Mouse (Mus musculus): Measurements from ENCODE around the gene Wapl. TPM values are rescaled to one million over a fixed set of nuclear protein-coding genes. Genes with fewer than 3 reads are reported as not detected.

The Wapl gene
- 38.8 and 41.4 TPM in 2 replicates for polyA plus RNA-seq (2014; fragmentation: Nextera tagmentation; extraction: Ambion mirVana)

DNA sequence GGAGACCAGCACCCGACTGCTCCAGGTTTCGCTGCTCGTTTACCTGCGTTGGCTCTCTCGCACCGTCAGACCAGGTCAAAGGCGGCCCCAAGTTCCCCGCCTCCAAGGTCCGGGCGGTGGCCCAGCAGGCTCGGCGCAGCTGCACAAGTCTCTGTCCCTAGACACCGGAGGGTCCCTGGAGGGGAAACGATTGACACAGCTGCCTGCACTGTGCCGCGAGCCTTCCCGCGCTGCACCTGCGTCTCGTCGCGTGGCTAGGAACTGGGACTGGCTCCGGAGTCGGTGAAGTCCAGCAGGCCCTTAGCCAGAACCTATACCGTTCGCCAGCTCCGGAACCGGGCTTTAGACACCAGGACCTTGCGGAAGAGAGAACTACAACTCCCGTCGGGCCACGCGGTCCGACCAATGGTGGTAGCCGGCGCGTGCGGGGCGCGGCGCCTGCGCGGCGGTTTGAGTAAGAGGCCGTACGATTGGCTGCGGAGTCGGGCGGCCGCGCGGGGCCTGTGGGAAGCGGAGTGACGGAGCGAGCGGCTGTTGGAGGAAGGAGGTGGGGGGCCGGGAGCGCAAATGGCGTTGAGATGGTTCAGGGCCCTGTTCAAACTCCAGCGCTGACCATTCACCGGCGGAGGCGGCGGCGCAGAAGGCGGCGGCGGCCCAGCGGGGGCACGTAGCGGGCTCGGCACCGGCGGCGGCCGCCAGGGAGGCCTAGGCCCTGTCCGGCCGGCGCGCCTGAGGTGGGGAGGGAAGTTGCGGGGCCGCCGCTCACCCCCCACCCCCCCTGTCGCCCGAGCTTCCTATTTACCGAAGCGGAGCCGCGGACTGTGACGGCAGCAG, at the start of gene Wapl:
Wapl (plus strand) TSS at position 534 of the 834 bp plus-strand sequence.
- H3K27ac ChIP-seq (ENCODE audit: low read depth, low read length): peak within 1 kb of the TSS; percentile 93
- H3K36me3 ChIP-seq (ENCODE audit: control insufficient read depth, insufficient read depth, low read length): peaks cover 4% of the 10 kb centered on the region; the same call in 1 of the 2 replicates
- peak within 1 kb of the TSS; percentile 94 for H3K9ac ChIP-seq (ENCODE audit: low read depth, low read length)
- ATAC-seq (replicated peaks; ENCODE audit: low FRiP score) (peak; percentile 97), DNase-seq (ENCODE audit: low spot score) (peak; percentile 98)
- under 1% methylated on average over 84 of the region's 90 CpGs for WGBS
- no peaks in the 10 kb centered on the region for H3K27me3 ChIP-seq (replicated peaks; ENCODE audit: control insufficient read depth, insufficient read depth, low read length)
- H3K9me3 ChIP-seq (ENCODE audit: control insufficient read depth, low read length): no peaks in the 10 kb centered on the region
- H3K4me2 ChIP-seq: peak within 1 kb of the TSS; percentile 85
- H3K4me1 ChIP-seq (replicated peaks; ENCODE audit: control insufficient read depth, insufficient read depth, low read length): peaks cover 16% of the 10 kb centered on the region
- peak within 1 kb of the TSS; percentile 95 for H3K4me3 ChIP-seq (ENCODE audit: low read depth, low read length)

DNA sequence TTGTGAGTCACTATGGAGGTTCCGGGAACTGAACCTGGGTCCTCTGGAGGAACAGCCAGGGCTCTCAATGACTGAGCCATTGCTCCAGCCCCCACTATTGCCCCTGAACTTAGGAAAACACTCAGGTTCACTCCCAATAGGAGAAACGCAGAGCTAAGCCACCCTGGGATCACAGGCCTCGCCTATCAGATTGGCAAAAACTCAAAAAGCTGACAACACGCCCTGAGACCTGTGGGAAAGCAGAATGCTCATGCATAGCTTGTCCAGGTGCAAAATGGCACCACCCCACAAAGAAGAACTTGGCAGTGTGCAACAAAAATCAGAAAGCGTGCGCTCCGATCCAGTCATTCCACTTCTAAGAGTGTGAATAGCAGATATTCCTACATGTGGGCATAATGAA, 46.9 kb upstream of the Wapl start:
- WGBS: 90% methylated on average over 7 of the region's 7 CpGs
- ATAC-seq (replicated peaks; ENCODE audit: low FRiP score) (no peak), DNase-seq (ENCODE audit: low spot score) (no peak)
- Histone ChIP-seq H3K9me3 (ENCODE audit: control insufficient read depth, low read length) (no peaks in the 10 kb centered on the region), H3K4me1 (replicated peaks; ENCODE audit: control insufficient read depth, insufficient read depth, low read length) (peaks cover 13% of the 10 kb centered on the region), H3K4me3 (ENCODE audit: low read depth, low read length) (no peak overlapping the region), H3K4me2 (no peak overlapping the region), H3K36me3 (ENCODE audit: control insufficient read depth, insufficient read depth, low read length) (no peaks in the 10 kb centered on the region), H3K9ac (ENCODE audit: low read depth, low read length) (no peak overlapping the region), H3K27ac (ENCODE audit: low read depth, low read length) (no peak overlapping the region), H3K27me3 (replicated peaks; ENCODE audit: control insufficient read depth, insufficient read depth, low read length) (no peaks in the 10 kb centered on the region)

DNA sequence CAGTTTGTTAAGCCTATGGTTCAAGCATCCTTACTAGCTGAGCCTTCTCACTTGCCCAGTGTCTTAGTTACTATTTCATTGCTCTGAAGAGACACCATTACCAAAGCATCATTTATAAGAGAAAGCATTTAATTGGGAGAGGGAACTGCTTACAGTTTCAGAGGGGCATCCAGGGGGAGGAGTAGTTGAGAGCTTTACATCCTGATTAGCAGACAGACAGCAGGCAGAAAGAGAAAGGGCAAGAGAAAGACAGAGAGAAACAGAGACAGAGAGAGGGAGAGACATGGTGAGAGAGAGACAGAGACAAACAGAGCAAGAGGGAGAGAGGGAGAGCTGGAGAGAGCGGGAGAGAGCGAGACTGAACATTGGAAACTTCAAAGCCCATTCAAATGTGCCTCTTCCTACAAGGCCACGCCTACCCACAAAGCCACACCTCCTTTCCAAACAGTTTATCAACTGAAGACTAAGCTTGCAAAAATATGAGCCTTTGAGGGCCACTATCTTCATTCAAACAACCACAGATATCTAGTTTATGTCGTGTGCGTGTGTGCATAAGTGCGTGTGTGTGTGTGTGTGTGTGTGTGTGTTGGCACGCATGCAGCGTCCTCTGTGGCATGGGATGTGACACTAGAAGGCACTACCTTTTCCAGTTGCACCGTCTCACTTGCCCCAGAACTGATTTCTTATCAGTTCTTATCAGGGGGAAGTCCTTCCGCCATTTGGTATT, 40.8 kb upstream of the Wapl start:
- Histone ChIP-seq H3K27ac (ENCODE audit: low read depth, low read length) (no peak overlapping the region), H3K27me3 (replicated peaks; ENCODE audit: control insufficient read depth, insufficient read depth, low read length) (no peaks in the 10 kb centered on the region), H3K36me3 (ENCODE audit: control insufficient read depth, insufficient read depth, low read length) (no peaks in the 10 kb centered on the region), H3K4me2 (peak overlapping the region; percentile 43), H3K4me3 (ENCODE audit: low read depth, low read length) (no peak overlapping the region), H3K4me1 (replicated peaks; ENCODE audit: control insufficient read depth, insufficient read depth, low read length) (peaks cover 4% of the 10 kb centered on the region; the same call in 1 of the 2 replicates), H3K9ac (ENCODE audit: low read depth, low read length) (no peak overlapping the region), H3K9me3 (ENCODE audit: control insufficient read depth, low read length) (no peaks in the 10 kb centered on the region)
- 40% methylated on average over 10 of the region's 10 CpGs for WGBS
- ATAC-seq (replicated peaks; ENCODE audit: low FRiP score) (peak; percentile 83), DNase-seq (ENCODE audit: low spot score) (no peak)

DNA sequence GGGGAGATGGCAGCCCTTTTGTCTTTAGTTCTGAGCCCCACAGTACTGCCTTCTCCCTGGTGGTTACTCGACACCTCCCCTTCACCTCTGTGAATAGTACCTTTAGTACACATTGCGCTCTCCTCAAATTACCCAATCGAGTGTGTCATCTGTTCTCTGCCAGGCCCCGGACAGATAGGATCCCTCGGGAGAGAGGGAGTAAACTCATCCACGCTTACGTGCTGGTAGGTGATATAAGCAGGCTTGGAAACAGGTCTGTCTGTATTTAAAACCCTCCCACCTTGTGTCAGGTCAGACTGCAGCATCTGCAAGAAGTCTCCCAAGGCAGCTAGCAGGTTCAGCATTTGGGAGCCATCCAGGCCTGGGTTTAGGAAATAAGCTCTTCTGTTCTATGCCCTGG, 38.5 kb upstream of the Wapl start:
- no peaks in the 10 kb centered on the region for H3K27me3 ChIP-seq (replicated peaks; ENCODE audit: control insufficient read depth, insufficient read depth, low read length)
- no peaks in the 10 kb centered on the region for H3K36me3 ChIP-seq (ENCODE audit: control insufficient read depth, insufficient read depth, low read length)
- 48% methylated on average over 7 of the region's 7 CpGs for WGBS
- ATAC-seq (replicated peaks; ENCODE audit: low FRiP score): no peak
- H3K4me3 ChIP-seq (ENCODE audit: low read depth, low read length): no peak overlapping the region
- no peak overlapping the region for H3K27ac ChIP-seq (ENCODE audit: low read depth, low read length)
- peaks cover 4% of the 10 kb centered on the region; the same call in 1 of the 2 replicates for H3K4me1 ChIP-seq (replicated peaks; ENCODE audit: control insufficient read depth, insufficient read depth, low read length)
- DNase-seq (ENCODE audit: low spot score): no peak
- H3K4me2 ChIP-seq: no peak overlapping the region
- no peak overlapping the region for H3K9ac ChIP-seq (ENCODE audit: low read depth, low read length)
- no peaks in the 10 kb centered on the region for H3K9me3 ChIP-seq (ENCODE audit: control insufficient read depth, low read length)

DNA sequence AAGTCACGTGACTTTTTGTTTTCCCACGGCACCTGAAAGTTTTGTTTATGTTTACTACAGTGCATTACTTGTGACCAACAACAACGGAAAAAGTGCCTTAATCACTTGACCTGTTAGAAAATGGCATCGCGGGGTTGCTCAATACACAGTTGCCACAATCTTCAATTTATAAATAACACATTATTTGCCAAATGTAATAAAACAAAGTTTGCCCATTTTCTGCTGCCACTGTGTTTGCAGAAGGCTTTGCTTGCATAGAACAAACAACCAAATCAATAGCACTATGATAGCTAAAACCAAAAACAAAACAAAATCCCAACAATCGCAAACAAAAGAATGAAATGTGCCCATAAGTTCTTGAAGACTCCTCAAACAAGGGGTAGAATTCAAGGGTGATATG, 38.0 kb upstream of the Wapl start:
- Histone ChIP-seq H3K4me2 (no peak overlapping the region), H3K9me3 (ENCODE audit: control insufficient read depth, low read length) (no peaks in the 10 kb centered on the region), H3K9ac (ENCODE audit: low read depth, low read length) (no peak overlapping the region), H3K27me3 (replicated peaks; ENCODE audit: control insufficient read depth, insufficient read depth, low read length) (no peaks in the 10 kb centered on the region), H3K4me1 (replicated peaks; ENCODE audit: control insufficient read depth, insufficient read depth, low read length) (peaks cover 4% of the 10 kb centered on the region; the same call in 1 of the 2 replicates), H3K27ac (ENCODE audit: low read depth, low read length) (no peak overlapping the region), H3K36me3 (ENCODE audit: control insufficient read depth, insufficient read depth, low read length) (no peaks in the 10 kb centered on the region), H3K4me3 (ENCODE audit: low read depth, low read length) (no peak overlapping the region)
- WGBS: 80% methylated on average over 6 of the region's 6 CpGs
- ATAC-seq (replicated peaks; ENCODE audit: low FRiP score) (no peak), DNase-seq (ENCODE audit: low spot score) (no peak)

DNA sequence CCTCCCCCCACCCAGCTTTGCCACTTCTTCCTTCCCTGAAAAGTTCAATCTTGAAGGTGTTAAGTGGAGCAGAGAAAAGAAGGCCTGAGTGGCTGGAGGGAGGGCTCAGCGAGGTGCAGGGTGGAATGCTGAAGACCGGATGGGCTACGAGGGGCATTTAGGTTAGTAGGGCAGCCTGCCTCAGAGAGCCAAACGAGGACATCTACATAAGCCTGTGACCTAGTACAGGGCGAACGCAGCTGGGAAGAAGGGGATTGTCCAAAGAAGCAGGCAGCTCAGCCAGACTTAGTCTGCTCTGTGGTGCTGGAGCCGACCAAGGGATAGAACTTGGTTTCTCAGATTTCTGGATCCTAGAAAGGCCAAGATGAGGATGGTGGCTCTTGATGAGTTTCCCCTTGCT, 29.6 kb upstream of the Wapl start:
- ATAC-seq (replicated peaks; ENCODE audit: low FRiP score) (no peak), DNase-seq (ENCODE audit: low spot score) (no peak)
- no peaks in the 10 kb centered on the region; the same call in 1 of the 2 replicates for H3K4me1 ChIP-seq (replicated peaks; ENCODE audit: control insufficient read depth, insufficient read depth, low read length)
- no peaks in the 10 kb centered on the region for H3K27me3 ChIP-seq (replicated peaks; ENCODE audit: control insufficient read depth, insufficient read depth, low read length)
- no peaks in the 10 kb centered on the region for H3K36me3 ChIP-seq (ENCODE audit: control insufficient read depth, insufficient read depth, low read length)
- 69% methylated on average over 7 of the region's 7 CpGs for WGBS
- no peak overlapping the region for H3K27ac ChIP-seq (ENCODE audit: low read depth, low read length)
- no peaks in the 10 kb centered on the region for H3K9me3 ChIP-seq (ENCODE audit: control insufficient read depth, low read length)
- H3K4me2 ChIP-seq: no peak overlapping the region
- no peak overlapping the region for H3K4me3 ChIP-seq (ENCODE audit: low read depth, low read length)
- no peak overlapping the region for H3K9ac ChIP-seq (ENCODE audit: low read depth, low read length)

DNA sequence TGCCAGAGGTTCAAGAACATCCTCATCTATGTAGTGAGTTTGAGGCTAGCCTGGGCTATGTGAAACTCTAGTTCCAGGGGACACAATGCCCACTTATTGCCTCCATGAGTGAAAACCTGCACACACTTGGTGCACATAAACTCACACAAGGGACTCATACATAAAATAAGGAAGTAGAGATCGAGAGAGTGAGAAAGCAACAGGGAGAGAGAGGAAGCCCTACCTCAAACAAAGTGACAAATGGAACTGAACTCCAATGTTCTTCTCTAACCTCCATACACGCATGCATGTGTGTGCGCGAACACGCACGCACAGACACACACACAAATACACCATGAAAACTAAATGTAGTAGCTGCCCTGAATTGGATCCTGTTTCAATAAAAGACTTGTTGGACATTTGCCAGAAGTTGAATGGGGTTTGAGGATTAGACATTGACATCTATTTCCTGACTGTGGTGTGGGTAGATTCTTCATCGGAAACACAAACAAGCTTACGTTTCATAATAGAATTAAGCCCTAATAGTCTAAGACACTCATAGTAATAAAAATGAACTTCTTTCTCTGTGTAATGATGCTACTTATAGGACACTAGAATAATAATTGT, 25.8 kb upstream of the Wapl start:
- Histone ChIP-seq H3K9me3 (ENCODE audit: control insufficient read depth, low read length) (no peaks in the 10 kb centered on the region), H3K4me2 (no peak overlapping the region), H3K36me3 (ENCODE audit: control insufficient read depth, insufficient read depth, low read length) (no peaks in the 10 kb centered on the region), H3K4me1 (replicated peaks; ENCODE audit: control insufficient read depth, insufficient read depth, low read length) (no peaks in the 10 kb centered on the region; the same call in 1 of the 2 replicates), H3K9ac (ENCODE audit: low read depth, low read length) (no peak overlapping the region), H3K4me3 (ENCODE audit: low read depth, low read length) (no peak overlapping the region), H3K27ac (ENCODE audit: low read depth, low read length) (no peak overlapping the region), H3K27me3 (replicated peaks; ENCODE audit: control insufficient read depth, insufficient read depth, low read length) (no peaks in the 10 kb centered on the region)
- DNase-seq (ENCODE audit: low spot score): no peak
- 83% methylated on average over 8 of the region's 8 CpGs for WGBS
- no peak for ATAC-seq (replicated peaks; ENCODE audit: low FRiP score)

DNA sequence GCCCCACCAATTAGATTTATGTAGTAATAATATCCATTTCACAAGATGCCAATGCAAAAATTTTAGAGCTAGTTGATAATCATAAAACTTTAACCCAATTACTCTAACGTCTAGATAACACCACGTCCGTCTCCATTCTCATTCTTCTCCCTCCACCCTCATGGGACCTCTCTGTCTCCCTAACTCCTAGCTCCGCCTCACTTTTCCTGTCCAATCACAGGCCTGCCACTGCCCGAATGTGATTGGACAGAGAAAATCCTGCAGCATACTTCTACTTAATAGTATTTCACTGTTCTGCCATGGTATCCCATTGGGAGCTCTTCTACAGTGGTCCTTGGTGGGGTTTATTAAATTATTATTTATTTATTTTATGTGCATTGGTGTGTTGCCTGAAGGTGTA, 16.6 kb upstream of the Wapl start:
- H3K4me3 ChIP-seq (ENCODE audit: low read depth, low read length): no peak overlapping the region
- H3K27ac ChIP-seq (ENCODE audit: low read depth, low read length): no peak overlapping the region
- WGBS: 92% methylated on average over 5 of the region's 5 CpGs
- peaks cover 2% of the 10 kb centered on the region; the same call in 1 of the 2 replicates for H3K9me3 ChIP-seq (ENCODE audit: control insufficient read depth, low read length)
- no peaks in the 10 kb centered on the region for H3K36me3 ChIP-seq (ENCODE audit: control insufficient read depth, insufficient read depth, low read length)
- no peak overlapping the region for H3K4me2 ChIP-seq
- no peak for DNase-seq (ENCODE audit: low spot score)
- H3K27me3 ChIP-seq (replicated peaks; ENCODE audit: control insufficient read depth, insufficient read depth, low read length): peaks cover 3% of the 10 kb centered on the region; the same call in 1 of the 2 replicates
- peaks cover 22% of the 10 kb centered on the region for H3K4me1 ChIP-seq (replicated peaks; ENCODE audit: control insufficient read depth, insufficient read depth, low read length)
- no peak overlapping the region for H3K9ac ChIP-seq (ENCODE audit: low read depth, low read length)
- no peak for ATAC-seq (replicated peaks; ENCODE audit: low FRiP score)
